Mouse (Mus musculus): ENCODE results near the gene Gm45902. TPM values are rescaled to one million over a fixed set of nuclear protein-coding genes. Genes with fewer than 3 reads are reported as not detected.

The Gm45902 gene
- total RNA-seq, 2 experiments from 2014 or later, result 5.3 to 6.8 TPM

Other genes starting within 250 kb of the Gm45902 start
- gene Nmt2, start 228.6 kb downstream of the Gm45902 start, total RNA-seq (2021), result 10 to 100 TPM; 77.6 to 85.1 TPM
- 1 to 10 TPM; 7.3 to 8.0 TPM for gene Rpp38, start 180.1 kb downstream of the Gm45902 start, total RNA-seq (2021)
- 1 to 10 TPM; 1.7 to 1.9 TPM for gene Acbd7, start 176.6 kb downstream of the Gm45902 start, total RNA-seq (2021)
- not detected for gene Olah, start 115.6 kb downstream of the Gm45902 start, total RNA-seq (2021)
- 1 to 10 TPM; 3.1 to 3.2 TPM for gene Meig1, start 90.1 kb downstream of the Gm45902 start, total RNA-seq (2021)
- gene Dclre1c, start 88.7 kb downstream of the Gm45902 start, total RNA-seq (2021), result 10 to 100 TPM in 1 of 2 experiments, 1 to 10 TPM in 1; 9.6 to 11.8 TPM
- 1 to 10 TPM; 3.9 to 4.2 TPM for gene Suv39h2, start 37.8 kb downstream of the Gm45902 start, total RNA-seq (2021)
- 10 to 100 TPM; 44.3 to 51.0 TPM for gene Hspa14, start within 50 bp of the Gm45902 start, total RNA-seq (2021)
- 1 to 10 TPM in 1 of 2 experiments, under 1 TPM in 1; 0.97 to 1.1 TPM for gene Cdnf, start 240 bp upstream of the Gm45902 start, total RNA-seq (2021)
- 10 to 100 TPM; 11.0 to 13.3 TPM for gene Fam107b, start 57.7 kb upstream of the Gm45902 start, total RNA-seq (2021)

Data from left cerebral cortex, postnatal 10 days (tissue).